Mouse (Mus musculus): Measurements from ENCODE around the gene Mgmt.

DNA sequence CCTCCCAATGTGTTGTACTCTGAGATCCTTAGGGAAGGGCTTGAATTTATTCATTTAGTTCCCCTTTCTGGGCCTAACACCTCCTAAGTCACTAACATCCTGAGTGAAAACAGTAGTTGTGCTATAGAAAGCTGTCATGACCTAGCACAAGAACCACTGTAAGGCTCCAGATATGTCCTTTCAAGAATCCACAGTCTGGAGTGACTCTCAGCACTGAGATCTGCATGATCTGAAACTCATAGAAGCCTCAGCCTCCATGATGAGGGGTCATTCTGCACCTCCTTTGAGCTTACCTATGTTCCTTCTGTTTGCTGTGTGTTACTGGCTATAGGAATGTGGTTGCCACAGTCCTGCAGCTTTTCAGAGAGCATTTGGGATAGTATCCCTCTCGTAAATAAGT is 200.1 kb downstream of the Mgmt start:
- TF ChIP-seq CTCF (IDR thresholded peaks at IDR 0.05; ENCODE audit: extremely low read depth, insufficient read length, insufficient replicate concordance, low read depth, low read length): no peak
- TF ChIP-seq POLR2A (IDR thresholded peaks at IDR 0.05; ENCODE audit: low read depth, low read length): no peak
